Mouse (Mus musculus) embryonic fibroblast, embryonic 13.5 days (primary cell): Measurements from ENCODE around the gene 0610037L13Rik.

Experiments
- CTCF ChIP-seq: IDR thresholded peaks from 2 replicates; pipeline ENCODE4 v1.5.1; 2011; ENCODE audit warnings: mild to moderate bottlenecking, control low read depth, low read length, moderate library complexity, borderline replicate concordance; ENCODE audit not compliant: insufficient read depth
- POLR2A ChIP-seq: IDR thresholded peaks from 2 replicates; pipeline ENCODE4 v1.6.1; 2011; ENCODE audit warnings: low read depth, mild to moderate bottlenecking, control low read depth, low read length, moderate library complexity

DNA sequence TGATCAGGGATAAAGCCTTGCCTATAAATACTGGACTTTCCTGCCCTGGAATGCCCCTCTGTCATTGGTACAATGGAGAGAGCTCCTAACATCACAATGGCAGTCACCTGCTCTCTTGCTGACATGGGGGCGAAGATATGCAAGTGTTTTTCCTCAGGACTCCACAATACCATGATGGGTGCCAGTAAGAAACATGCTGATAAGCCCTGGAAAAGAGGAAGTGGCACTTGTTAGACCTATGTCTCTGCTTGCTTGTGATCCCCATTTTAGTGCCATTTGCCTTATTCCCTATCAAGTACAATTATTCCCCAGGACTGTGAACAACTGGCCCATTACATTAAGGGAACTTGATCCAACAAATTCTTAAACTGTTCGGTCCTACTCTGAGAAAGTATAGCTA is 39.1 kb downstream of the 0610037L13Rik start:
- TF ChIP-seq POLR2A (no peak), CTCF (no peak)
